Mouse (Mus musculus): ENCODE data around the gene Pom121l12. TPM values are rescaled to one million over a fixed set of nuclear protein-coding genes. Genes with fewer than 3 reads are reported as not detected.

Gene Pom121l12
- not detected in 2 replicates for polyA plus RNA-seq (2015; fragmentation: Nextera tagmentation; extraction: Ambion mirVana)

- H3K27me3 ChIP-seq: no peaks in the 10 kb centered on the region
- H3K4me1 ChIP-seq (replicated peaks): no peaks in the 10 kb centered on the region
- H3K27ac ChIP-seq (replicated peaks): no peak within 1 kb of the TSS
- H3K4me3 ChIP-seq: no peak within 1 kb of the TSS
- no peak for ATAC-seq (ENCODE audit: low FRiP score, low read depth)
- no peaks in the 10 kb centered on the region for H3K36me3 ChIP-seq
- no peak within 1 kb of the TSS for H3K4me2 ChIP-seq
- no peaks in the 10 kb centered on the region for H3K9me3 ChIP-seq
- 95% methylated on average over 11 of the region's 11 CpGs for WGBS
- H3K9ac ChIP-seq: no peak within 1 kb of the TSS
Measured at GRCm38 (mm10) chr11:14598976-14599375, at the start of gene Pom121l12. Gene Pom121l12 (plus strand): TSS chr11:14599276.

DNA sequence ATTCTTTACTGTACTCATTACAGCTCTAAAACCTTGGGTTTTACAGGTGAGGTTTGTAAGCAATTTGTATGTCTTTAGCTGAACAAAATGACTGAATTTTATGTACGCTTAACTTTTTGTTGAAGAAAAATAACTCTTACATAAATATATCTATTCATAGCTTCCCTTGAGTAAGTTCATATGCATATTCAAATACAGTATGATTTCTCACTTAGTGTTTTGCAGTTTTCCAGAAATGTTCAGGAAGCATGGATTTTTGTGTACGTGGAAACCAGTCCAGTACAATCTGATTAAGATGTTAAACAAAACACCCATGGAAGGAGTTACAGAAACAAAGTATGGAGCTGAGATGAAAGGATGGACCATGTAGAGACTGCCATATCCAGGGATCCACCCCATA is 12.8 kb downstream of the Pom121l12 start:
- Histone ChIP-seq H3K4me1 (replicated peaks) (no peaks in the 10 kb centered on the region), H3K4me3 (no peak overlapping the region), H3K36me3 (no peaks in the 10 kb centered on the region), H3K9me3 (no peaks in the 10 kb centered on the region), H3K27me3 (no peaks in the 10 kb centered on the region), H3K4me2 (no peak overlapping the region), H3K9ac (no peak overlapping the region), H3K27ac (replicated peaks) (no peak overlapping the region)
- 97% methylated on average over 2 of the region's 2 CpGs for WGBS
- ATAC-seq (ENCODE audit: low FRiP score, low read depth): no peak

Data from hindbrain, embryonic 15.5 days (tissue).